Mouse (Mus musculus): ENCODE measurements around the gene Gm6268. TPM values are rescaled to one million over a fixed set of nuclear protein-coding genes. Genes with fewer than 3 reads are reported as not detected.

Gm6268 gene
- not detected for polyA plus RNA-seq (2015; fragmentation: Illumina TruSeq; extraction: RNeasy Lipid Tissue Mini Kit (QIAGEN cat#74804); ENCODE audit: low read depth, low replicate concordance)

DNA sequence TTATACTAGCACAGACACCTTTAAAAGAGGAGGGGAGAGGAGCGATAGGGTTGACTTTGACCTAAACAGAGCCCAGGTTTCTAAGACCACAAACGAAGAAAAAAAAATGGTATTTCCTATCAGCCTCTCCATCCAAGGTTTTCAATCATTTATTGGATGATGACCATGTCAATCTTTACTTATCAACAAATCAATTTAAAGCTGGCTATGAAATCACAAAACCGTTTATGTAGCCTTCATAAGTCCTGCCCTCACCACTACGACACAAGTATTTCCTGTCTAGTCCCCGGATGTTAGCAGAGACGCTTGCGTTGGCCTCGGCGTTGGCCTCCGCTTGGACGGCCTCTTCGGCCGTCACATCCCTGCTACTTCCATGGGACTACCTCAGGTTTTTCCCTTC lies at the start of gene Gm6268:
TSS of gene Gm6268 (plus strand) at position 301 of the 400 bp plus-strand sequence.

Other genes starting within 250 kb of the Gm6268 start
- 97.9 TPM for gene Zcchc12, start 205.4 kb upstream of the Gm6268 start, polyA plus RNA-seq (2015; fragmentation: Illumina TruSeq; extraction: RNeasy Lipid Tissue Mini Kit (QIAGEN cat#74804); ENCODE audit: low read depth, low replicate concordance)
- gene Lonrf3, start 72.9 kb upstream of the Gm6268 start, polyA plus RNA-seq (2015; fragmentation: Illumina TruSeq; extraction: RNeasy Lipid Tissue Mini Kit (QIAGEN cat#74804); ENCODE audit: low read depth, low replicate concordance) = 6.7 TPM
- gene Gm14569, start 90.5 kb downstream of the Gm6268 start, polyA plus RNA-seq (2015; fragmentation: Illumina TruSeq; extraction: RNeasy Lipid Tissue Mini Kit (QIAGEN cat#74804); ENCODE audit: low read depth, low replicate concordance) = 0.80 TPM
- gene Pgrmc1, start 196.9 kb downstream of the Gm6268 start, polyA plus RNA-seq (2015; fragmentation: Illumina TruSeq; extraction: RNeasy Lipid Tissue Mini Kit (QIAGEN cat#74804); ENCODE audit: low read depth, low replicate concordance) = 384 TPM
- 9.1 TPM for gene Akap17b, start 244.1 kb downstream of the Gm6268 start, polyA plus RNA-seq (2015; fragmentation: Illumina TruSeq; extraction: RNeasy Lipid Tissue Mini Kit (QIAGEN cat#74804); ENCODE audit: low read depth, low replicate concordance)

Measured in brain, adult 10 weeks (tissue).